Mouse (Mus musculus) C2C12 (cell line): ENCODE results near the gene Gm29094. TPM values are rescaled to one million over a fixed set of nuclear protein-coding genes. Genes with fewer than 3 reads are reported as not detected.
"Not testable (repeated sequence)": the region's sequence is repeated elsewhere in the genome, so short reads cannot be mapped to it uniquely, and the experiment has no call there.

Source experiments
- H3K27me3 ChIP-seq: one replicate; pipeline ENCODE4 v1.6.1; 2011; ENCODE audit not compliant: control insufficient read depth, insufficient read depth, insufficient read length
- H3K36me3 ChIP-seq: one replicate; pipeline ENCODE4 v1.6.1; 2011; ENCODE audit not compliant: control insufficient read depth, insufficient read depth
- H3K4me3 ChIP-seq: one replicate; pipeline ENCODE4 v1.5.1; 2011; ENCODE audit warnings: mild to moderate bottlenecking, control low read depth; ENCODE audit not compliant: poor library complexity, insufficient read depth, severe bottlenecking
- H3K79me2 ChIP-seq: one replicate; pipeline ENCODE4 v1.6.1; 2011; ENCODE audit not compliant: control insufficient read depth, insufficient read depth
- H3K79me3 ChIP-seq: one replicate; pipeline ENCODE4 v1.6.1; 2011; ENCODE audit warnings: low read depth, control low read depth
- H3ac ChIP-seq: one replicate; pipeline ENCODE3; 2011; ENCODE audit warnings: low read depth; ENCODE audit not compliant: control insufficient read depth, insufficient read length
- CEBPB ChIP-seq: IDR thresholded peaks from one replicate; pipeline ENCODE4 v1.6.1; 2011; ENCODE audit warnings: low read depth, mild to moderate bottlenecking, control low read depth, moderate library complexity
- CTCF ChIP-seq: IDR thresholded peaks from one replicate; pipeline ENCODE4 v1.5.1; 2011; ENCODE audit not compliant: control insufficient read depth, insufficient read depth, insufficient read length
- FOSL1 ChIP-seq: IDR thresholded peaks from one replicate; pipeline ENCODE4 v1.8.0; 2011; ENCODE audit warnings: mild to moderate bottlenecking, low read length; ENCODE audit not compliant: poor library complexity, insufficient read depth, severe bottlenecking
- MAX ChIP-seq: IDR thresholded peaks from one replicate; pipeline ENCODE4 v1.6.1; 2011; ENCODE audit warnings: mild to moderate bottlenecking, control low read depth
- MYOD1 ChIP-seq: IDR thresholded peaks from one replicate; pipeline ENCODE4 v1.6.1; 2011; ENCODE audit warnings: low read depth; ENCODE audit not compliant: control insufficient read depth, insufficient read length
- MYOG ChIP-seq: IDR thresholded peaks from one replicate; pipeline ENCODE4 v1.6.1; 2011; ENCODE audit not compliant: control insufficient read depth, insufficient read length; ENCODE audit errors: extremely low read depth
- USF1 ChIP-seq: IDR thresholded peaks from one replicate; pipeline ENCODE4 v1.6.1; 2011; ENCODE audit warnings: low read depth, mild to moderate bottlenecking, control low read depth, moderate library complexity
- polyA plus RNA-seq: library from polyadenylated mRNA; unstranded; fragments of >200 nt; fragmentation: generic; extraction: Trizol; gene quantifications from one replicate; pipeline ENCODE4 v1.2.1, GENCODE M21; 2012; ENCODE audit warnings: missing spikeins

Gene Gm29094
- polyA plus RNA-seq, 1 experiment: not detected

GRCm38 (mm10) chr9:89211065-89211858, 12.1 kb downstream of the Gm29094 start:
- H3K36me3 ChIP-seq, H3K79me2 ChIP-seq, H3ac ChIP-seq, H3K4me3 ChIP-seq, H3K79me3 ChIP-seq, H3K27me3 ChIP-seq: not testable (repeated sequence)

- H3K4me3 ChIP-seq: not testable (repeated sequence)
Observed at GRCm38 (mm10) chr9:89212428-89212827, 13.2 kb downstream of the Gm29094 start.

GRCm38 (mm10) chr9:89218174-89218573, 19.0 kb downstream of the Gm29094 start:
- H3K27me3 ChIP-seq, H3K79me2 ChIP-seq, H3ac ChIP-seq, H3K79me3 ChIP-seq, H3K4me3 ChIP-seq, H3K36me3 ChIP-seq: not testable (repeated sequence)

More at GRCm38 (mm10) chr9:89212428-89212827, 13.2 kb downstream of the Gm29094 start:
- not testable (repeated sequence) for H3K36me3 ChIP-seq, H3K27me3 ChIP-seq, H3ac ChIP-seq, H3K79me3 ChIP-seq, H3K79me2 ChIP-seq

GRCm38 (mm10) chr9:89219668-89220067, 20.5 kb downstream of the Gm29094 start:
- not testable (repeated sequence) for H3K79me2 ChIP-seq, H3K36me3 ChIP-seq, H3K27me3 ChIP-seq, H3K79me3 ChIP-seq, H3K4me3 ChIP-seq, H3ac ChIP-seq

GRCm38 (mm10) chr9:89220704-89221287, 21.6 kb downstream of the Gm29094 start:
- not testable (repeated sequence) for H3K36me3 ChIP-seq, H3K27me3 ChIP-seq, H3K79me3 ChIP-seq, H3ac ChIP-seq, H3K4me3 ChIP-seq, H3K79me2 ChIP-seq

GRCm38 (mm10) chr9:89226071-89226470, 26.9 kb downstream of the Gm29094 start:
- TF ChIP-seq MAX (no peak), CEBPB (no peak), FOSL1 (no peak), MYOG (no peak), USF1 (no peak), CTCF (no peak), MYOD1 (no peak)
- Histone ChIP-seq H3ac (no peak overlapping the region), H3K4me3 (no peak overlapping the region), H3K79me3 (no peaks in the 10 kb centered on the region), H3K27me3 (no peaks in the 10 kb centered on the region), H3K36me3 (no peaks in the 10 kb centered on the region), H3K79me2 (no peaks in the 10 kb centered on the region)

- Histone ChIP-seq H3K79me3 (no peaks in the 10 kb centered on the region), H3K27me3 (no peaks in the 10 kb centered on the region), H3ac (no peak overlapping the region), H3K4me3 (no peak overlapping the region), H3K36me3 (no peaks in the 10 kb centered on the region), H3K79me2 (no peaks in the 10 kb centered on the region)
- no peak for TF ChIP-seq MYOD1
- TF ChIP-seq USF1: no peak
- no peak for TF ChIP-seq MYOG
- TF ChIP-seq CEBPB: no peak
- TF ChIP-seq CTCF: no peak
- TF ChIP-seq MAX: no peak
- TF ChIP-seq FOSL1: no peak
Observed at GRCm38 (mm10) chr9:89228122-89228521, 28.9 kb downstream of the Gm29094 start.

- not testable (repeated sequence) for H3K4me3 ChIP-seq, H3K36me3 ChIP-seq, H3K79me2 ChIP-seq, H3K79me3 ChIP-seq, H3ac ChIP-seq, H3K27me3 ChIP-seq
Observed at GRCm38 (mm10) chr9:89230897-89231497, 31.8 kb downstream of the Gm29094 start.

- not testable (repeated sequence) for H3K27me3 ChIP-seq, H3K79me3 ChIP-seq, H3K79me2 ChIP-seq, H3K36me3 ChIP-seq, H3K4me3 ChIP-seq, H3ac ChIP-seq
Observed at GRCm38 (mm10) chr9:89237131-89237530, 38.0 kb downstream of the Gm29094 start.

- H3ac ChIP-seq, H3K79me3 ChIP-seq, H3K79me2 ChIP-seq, H3K27me3 ChIP-seq, H3K4me3 ChIP-seq, H3K36me3 ChIP-seq: not testable (repeated sequence)
Observed at GRCm38 (mm10) chr9:89238976-89239505, 39.9 kb downstream of the Gm29094 start.
